Mouse (Mus musculus): ENCODE data around the gene Casp6. TPM values are rescaled to one million over a fixed set of nuclear protein-coding genes. Genes with fewer than 3 reads are reported as not detected.

The Casp6 gene
- polyA plus RNA-seq, 1 experiment from 2014 or later, result 79.3 TPM

DNA sequence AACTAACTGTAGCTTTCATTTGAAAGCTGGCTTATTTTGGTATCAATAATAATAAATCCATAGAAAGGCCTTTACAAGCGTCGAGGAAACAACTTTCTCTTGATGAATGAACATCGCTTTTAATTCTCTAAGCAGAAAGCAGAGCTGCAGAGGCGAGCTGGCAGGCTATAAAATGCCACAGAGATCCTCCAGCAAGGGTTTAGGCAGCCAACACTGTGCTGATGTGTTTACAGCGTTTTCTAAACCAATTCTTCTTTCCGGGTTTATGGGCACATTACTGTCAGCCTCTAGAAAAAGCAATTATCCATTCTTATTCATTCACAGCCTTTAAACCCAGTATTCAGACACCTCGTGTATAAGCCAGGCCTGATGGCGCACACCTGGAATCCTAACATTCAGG is 61.3 kb downstream of the Casp6 start:
- Histone ChIP-seq H3K36me3 (no peaks in the 10 kb centered on the region), H3K9me3 (replicated peaks) (no peaks in the 10 kb centered on the region)

More for the DNA sequence above, 61.3 kb downstream of the Casp6 start:
- H3K4me1 ChIP-seq, result no peaks in the 10 kb centered on the region
- H3K27me3 ChIP-seq, result peaks cover 12% of the 10 kb centered on the region
- H3K27ac ChIP-seq, result no peak overlapping the region
- no peak overlapping the region for H3K4me3 ChIP-seq (replicated peaks)
- WGBS, result 63% methylated on average over 8 of the region's 8 CpGs
- H3K9ac ChIP-seq, result no peak overlapping the region
- no peak overlapping the region for H3K4me2 ChIP-seq
- ATAC-seq (replicated peaks; ENCODE audit: low FRiP score), result no peak

Other genes starting within 250 kb of the Casp6 start
- gene Egf, start 146.1 kb upstream of the Casp6 start, polyA plus RNA-seq (2015; fragmentation: Nextera tagmentation; extraction: Ambion mirVana), result 2.1 and 2.3 TPM in 2 replicates
- gene Lrit3, start 97.4 kb upstream of the Casp6 start, polyA plus RNA-seq (2015; fragmentation: Nextera tagmentation; extraction: Ambion mirVana), result not detected in 2 replicates
- 0.21 TPM in 1 of 2 replicates, not detected in the other for gene Rrh, start 78.8 kb upstream of the Casp6 start, polyA plus RNA-seq (2015; fragmentation: Nextera tagmentation; extraction: Ambion mirVana)
- gene Gar1, start 70.0 kb upstream of the Casp6 start, polyA plus RNA-seq (2015; fragmentation: Nextera tagmentation; extraction: Ambion mirVana), result 92.9 and 95.5 TPM in 2 replicates
- 14.2 and 17.5 TPM in 2 replicates for gene Cfi, start 65.5 kb upstream of the Casp6 start, polyA plus RNA-seq (2015; fragmentation: Nextera tagmentation; extraction: Ambion mirVana)
- gene Pla2g12a, start 22.8 kb upstream of the Casp6 start, polyA plus RNA-seq (2015; fragmentation: Nextera tagmentation; extraction: Ambion mirVana), result 41.5 and 43.8 TPM in 2 replicates
- 1.1 and 3.7 TPM in 2 replicates for gene Mcub, start 68.8 kb downstream of the Casp6 start, polyA plus RNA-seq (2015; fragmentation: Nextera tagmentation; extraction: Ambion mirVana)
- gene Sec24b, start 160.1 kb downstream of the Casp6 start, polyA plus RNA-seq (2015; fragmentation: Nextera tagmentation; extraction: Ambion mirVana), result 33.6 and 36.9 TPM in 2 replicates
- 4.1 and 5.4 TPM in 2 replicates for gene Col25a1, start 230.1 kb downstream of the Casp6 start, polyA plus RNA-seq (2015; fragmentation: Nextera tagmentation; extraction: Ambion mirVana)

Measured in kidney, embryonic 15.5 days (tissue).